Mouse (Mus musculus) macrophage (primary cell): ENCODE measurements around the gene 4931428L18Rik. TPM values are rescaled to one million over a fixed set of nuclear protein-coding genes. Genes with fewer than 3 reads are reported as not detected.

Experiments used
- H3K27ac ChIP-seq: fragments of 350-480 bp; formaldehyde crosslinking; 2 replicates; pipeline ENCODE4 v1.9.0; 2021
- H3K36me3 ChIP-seq: fragments of 350-480 bp; formaldehyde crosslinking; 2 replicates; pipeline ENCODE4 v1.9.0; 2021; ENCODE audit errors: inconsistent target
- H3K4me3 ChIP-seq: fragments of 350-480 bp; formaldehyde crosslinking; 2 replicates; pipeline ENCODE4 v1.9.0; 2021; ENCODE audit errors: inconsistent target
- H3K79me2 ChIP-seq: fragments of 350-480 bp; formaldehyde crosslinking; 2 replicates; pipeline ENCODE4 v1.9.0; 2021; ENCODE audit errors: inconsistent target
- WGBS: methylation state at CpG from one replicate; pipeline ENCODE4 v1.1.7; 2026; ENCODE audit warnings: inconsistent platforms; ENCODE audit not compliant: missing documents; 5-methylcytosine and 5-hydroxymethylcytosine counted together
- polyA plus RNA-seq: library from polyadenylated mRNA; stranded (reverse); fragments of 250-400 nt; gene quantifications from 3 replicates; pipeline ENCODE4 v1.2.4, GENCODE M21; 2018; ENCODE audit warnings: inconsistent platforms
- total RNA-seq, 78 experiments: library from RNA; depleted of rRNA; stranded (reverse); fragments of 250-400 nt; gene quantifications; 1 replicate in 9 of 78; 2 replicates in 24 of 78; 3 replicates in 43 of 78; 4 replicates in 2 of 78; pipeline ENCODE4 v1.2.4; 2018; ENCODE audit warnings: inconsistent platforms in 56 of 78

The 4931428L18Rik gene
- total RNA-seq (2018; cell fraction: chromatin; rRNA removed): not detected
- not detected for total RNA-seq (2018; cell fraction: cytosol; rRNA removed)
- total RNA-seq (2018; cell fraction: nucleus; rRNA removed): not detected
- polyA plus RNA-seq: not detected in 3 replicates

DNA sequence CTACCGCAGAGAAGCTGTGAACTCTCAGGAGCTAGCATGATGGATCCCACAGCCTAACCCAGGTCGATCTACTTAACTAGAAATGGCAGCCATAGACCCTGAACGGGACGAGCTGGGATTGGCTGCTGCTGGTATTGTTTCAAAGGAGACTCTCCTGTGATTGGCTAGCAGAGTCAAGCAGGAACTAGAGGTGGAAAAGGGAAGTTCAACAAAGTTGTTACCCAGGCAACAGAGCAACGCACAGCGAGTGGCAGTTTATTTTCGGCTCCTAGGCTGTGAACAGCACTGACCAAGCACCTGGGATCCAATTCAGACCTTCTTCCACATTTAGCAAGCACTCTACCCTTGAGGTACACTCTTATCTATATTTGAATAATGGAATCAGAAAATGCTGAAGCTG, at the start of gene 4931428L18Rik, which contains the start of gene Pih1d3:
Gene 4931428L18Rik (minus strand): TSS at position 121 of the 400 bp plus-strand sequence.
Gene Pih1d3 (plus strand): TSS at position 275 of the 400 bp plus-strand sequence.
- no peak within 1 kb of the TSS for H3K4me3 ChIP-seq
- no peaks in the 10 kb centered on the region for H3K36me3 ChIP-seq
- no peaks in the 10 kb centered on the region for H3K79me2 ChIP-seq
- 61% methylated on average over 7 of the region's 7 CpGs for WGBS
- H3K27ac ChIP-seq: no peak within 1 kb of the TSS

DNA sequence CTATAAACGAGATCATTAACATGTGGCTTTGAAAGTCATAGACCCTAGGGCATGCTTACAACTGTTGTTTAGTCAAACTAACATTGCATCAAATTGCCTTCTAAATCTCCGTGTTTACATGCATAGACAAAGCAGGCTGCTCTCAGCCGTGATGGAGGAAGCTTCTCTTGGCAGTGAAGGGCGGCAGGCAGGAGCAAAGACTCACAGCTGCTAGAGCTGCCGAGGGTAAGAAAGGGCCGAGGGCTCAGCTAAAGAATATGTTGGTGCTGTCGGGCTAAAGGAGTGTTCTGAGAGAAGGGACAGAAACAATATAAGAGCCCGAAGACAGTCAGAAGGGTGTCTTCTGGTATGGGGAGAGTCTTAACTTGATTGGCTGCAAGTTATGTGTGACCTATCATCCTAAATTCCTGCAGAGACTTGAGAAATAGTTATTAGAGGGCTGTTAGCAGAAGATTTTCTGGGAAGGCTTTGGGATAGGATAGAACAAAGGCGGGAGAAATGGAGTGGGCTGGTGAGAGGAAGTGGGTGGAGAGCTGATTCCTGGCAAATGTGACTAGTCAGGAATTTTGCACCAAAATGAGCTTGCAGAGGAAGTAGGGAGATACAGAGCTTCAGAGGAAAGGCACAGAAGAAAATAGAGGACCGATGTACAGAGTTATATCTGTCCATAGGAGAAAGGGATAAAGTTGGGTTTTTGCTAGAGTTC, 37.9 kb upstream of the 4931428L18Rik start:
- Histone ChIP-seq H3K4me3 (no peak overlapping the region), H3K36me3 (no peaks in the 10 kb centered on the region), H3K79me2 (no peaks in the 10 kb centered on the region), H3K27ac (no peak overlapping the region)
- 69% methylated on average over 10 of the region's 10 CpGs for WGBS

DNA sequence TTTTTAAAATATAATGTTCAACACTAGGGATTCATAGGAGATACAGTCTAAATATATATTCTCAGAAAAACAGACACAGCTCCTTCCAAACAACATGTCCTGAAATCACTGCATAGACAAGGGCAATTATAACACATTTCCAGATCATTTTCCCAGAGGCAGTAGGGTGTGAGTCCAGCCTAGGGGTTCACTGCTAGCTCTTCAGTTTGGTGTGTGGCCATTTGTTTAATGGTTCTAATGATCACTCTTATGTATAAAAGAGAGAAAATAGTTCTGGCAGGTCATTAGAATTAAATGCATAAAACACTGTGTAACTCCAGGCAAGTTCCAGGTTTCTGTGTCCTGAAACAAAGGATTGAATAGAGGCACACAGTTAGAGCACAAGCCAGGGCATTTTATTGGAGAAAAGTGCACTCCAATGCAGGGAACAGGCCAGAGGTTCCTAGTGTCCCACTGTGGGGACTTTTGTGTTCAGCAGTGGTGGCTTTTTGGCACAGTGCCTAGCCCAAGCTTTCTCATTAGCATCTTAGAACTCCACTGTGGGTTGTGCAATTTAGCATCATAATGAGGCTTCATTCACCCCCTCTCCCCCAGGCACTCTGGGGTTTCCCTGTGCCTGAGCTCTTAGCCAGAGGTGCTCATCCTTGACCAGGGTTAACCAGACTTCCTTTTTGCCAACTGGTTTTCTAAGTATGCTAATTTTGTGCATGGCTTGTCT, 11.0 kb upstream of the 4931428L18Rik start:
- H3K79me2 ChIP-seq: no peaks in the 10 kb centered on the region
- no peak overlapping the region for H3K27ac ChIP-seq
- no peak overlapping the region for H3K4me3 ChIP-seq
- H3K36me3 ChIP-seq: no peaks in the 10 kb centered on the region

DNA sequence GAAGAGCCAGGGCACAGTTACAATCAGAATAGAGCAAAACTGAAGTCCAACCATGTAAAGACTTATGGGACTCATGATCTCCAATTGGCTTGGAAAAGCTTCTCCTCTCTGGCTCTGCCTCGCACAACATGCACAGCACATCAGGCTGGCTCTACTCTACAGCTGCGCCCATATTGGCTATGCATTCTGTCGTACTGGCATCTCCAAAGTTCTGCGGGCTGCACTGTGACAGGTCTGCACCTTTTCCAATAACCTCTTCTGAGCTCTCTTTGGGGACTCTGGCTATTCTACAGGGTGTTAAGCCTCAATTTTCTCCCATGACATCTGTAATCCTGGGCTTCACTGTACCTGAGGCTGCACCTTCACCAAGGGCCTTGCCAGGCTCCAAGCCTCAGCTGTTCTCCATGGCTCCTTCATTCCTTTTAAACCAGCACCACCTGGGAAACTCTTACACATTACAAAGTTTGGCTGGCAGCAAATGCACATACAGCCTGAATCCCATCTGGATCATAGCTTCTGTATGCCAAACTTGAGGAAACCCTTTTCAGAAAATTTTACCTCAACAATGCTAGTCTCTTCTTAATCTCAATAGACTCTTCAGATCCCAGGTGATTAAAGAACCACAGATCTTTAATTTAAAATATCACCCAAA, 1.8 kb downstream of the 4931428L18Rik start:
- H3K27ac ChIP-seq: no peak overlapping the region
- H3K4me3 ChIP-seq: no peak overlapping the region
- H3K79me2 ChIP-seq: no peaks in the 10 kb centered on the region
- no peaks in the 10 kb centered on the region for H3K36me3 ChIP-seq
- 93% methylated on average over 4 of the region's 4 CpGs for WGBS

DNA sequence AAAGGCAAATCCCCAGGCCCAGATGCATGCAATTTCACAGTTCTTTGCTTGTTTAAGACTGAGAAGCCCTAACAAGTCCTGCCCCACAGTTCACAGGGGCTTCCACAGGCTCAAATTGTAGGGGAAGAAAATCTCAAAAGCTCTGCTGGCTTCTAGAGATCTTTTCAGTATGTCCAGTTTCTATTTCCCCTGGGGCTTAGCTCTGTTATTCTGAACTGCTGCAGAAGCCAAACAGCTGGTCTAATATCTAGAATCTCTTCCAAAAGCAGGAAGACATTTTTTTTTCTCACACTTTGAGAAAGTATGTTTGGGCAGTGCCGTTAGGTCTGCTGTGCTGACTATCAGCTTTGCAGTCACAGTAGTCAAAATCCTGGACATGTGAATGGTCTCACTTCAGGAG, 7.7 kb downstream of the 4931428L18Rik start:
- no peak overlapping the region for H3K27ac ChIP-seq
- H3K4me3 ChIP-seq: no peak overlapping the region
- 83% methylated on average over 1 of the region's 1 CpGs for WGBS
- H3K79me2 ChIP-seq: no peaks in the 10 kb centered on the region
- H3K36me3 ChIP-seq: no peaks in the 10 kb centered on the region

DNA sequence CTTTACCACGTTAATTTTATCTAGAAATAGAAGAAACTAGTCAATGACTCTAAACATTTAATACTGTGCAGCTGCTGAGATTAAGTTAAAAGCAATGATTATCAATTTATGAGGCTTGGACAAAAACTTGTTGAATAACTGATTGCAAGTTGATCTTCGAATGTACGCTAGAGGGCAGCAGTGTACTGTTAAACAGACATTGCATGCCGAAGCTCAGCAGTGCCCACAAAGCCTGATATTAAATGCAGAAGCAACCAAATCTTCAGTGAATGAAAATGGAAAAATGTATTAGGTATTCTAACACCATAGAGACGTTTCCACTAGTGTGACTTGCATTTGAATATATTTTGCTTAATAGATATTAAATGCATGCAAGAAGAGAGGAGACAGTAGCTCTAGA, 12.3 kb downstream of the 4931428L18Rik start:
- H3K27ac ChIP-seq: no peak overlapping the region
- no peaks in the 10 kb centered on the region for H3K36me3 ChIP-seq
- H3K4me3 ChIP-seq: no peak overlapping the region
- 4% methylated on average over 5 of the region's 5 CpGs for WGBS
- H3K79me2 ChIP-seq: no peaks in the 10 kb centered on the region

DNA sequence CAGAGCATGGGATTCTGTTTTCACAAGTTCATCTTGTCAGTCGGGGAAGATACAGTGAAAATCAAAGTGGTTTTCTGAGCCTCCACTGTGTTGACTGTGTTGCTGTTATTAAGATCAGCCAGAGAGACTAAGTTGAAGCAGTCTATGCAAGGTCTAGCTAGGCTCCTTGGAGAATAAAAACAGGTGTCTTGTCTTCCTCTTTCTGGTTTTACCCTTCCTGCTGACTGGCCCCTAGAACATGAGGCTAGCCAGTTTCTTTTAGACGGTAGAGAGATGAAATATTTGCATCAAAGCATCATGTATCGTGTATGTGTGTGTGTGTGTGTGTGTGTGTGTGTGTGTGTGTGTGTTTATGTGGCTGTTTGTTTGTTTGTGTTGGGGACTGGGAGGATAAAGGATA, 16.7 kb downstream of the 4931428L18Rik start:
- Histone ChIP-seq H3K79me2 (no peaks in the 10 kb centered on the region), H3K36me3 (no peaks in the 10 kb centered on the region), H3K4me3 (no peak overlapping the region), H3K27ac (no peak overlapping the region)
- WGBS: 53% methylated on average over 3 of the region's 3 CpGs

DNA sequence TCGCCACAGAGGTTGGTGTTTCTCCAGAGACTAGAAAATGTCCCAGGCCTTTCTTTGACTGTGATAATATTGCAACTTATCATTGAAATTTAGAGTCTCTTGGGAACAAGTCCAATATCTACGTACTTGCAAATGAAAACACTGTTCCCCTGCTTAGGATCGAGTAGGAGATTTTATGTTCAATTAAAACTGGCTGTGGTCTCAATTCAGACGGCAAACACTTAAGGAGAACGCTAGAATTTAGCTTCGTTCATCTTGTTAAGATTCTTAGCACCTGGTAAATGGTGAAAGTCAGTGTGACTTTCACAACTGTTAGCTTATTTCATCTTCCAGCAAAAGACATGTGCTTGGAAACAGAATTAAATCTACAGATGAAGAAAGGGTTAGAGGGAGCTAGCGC, 17.1 kb downstream of the 4931428L18Rik start:
- Histone ChIP-seq H3K79me2 (no peaks in the 10 kb centered on the region), H3K4me3 (no peak overlapping the region), H3K36me3 (no peaks in the 10 kb centered on the region), H3K27ac (no peak overlapping the region)
- 91% methylated on average over 7 of the region's 7 CpGs for WGBS

DNA sequence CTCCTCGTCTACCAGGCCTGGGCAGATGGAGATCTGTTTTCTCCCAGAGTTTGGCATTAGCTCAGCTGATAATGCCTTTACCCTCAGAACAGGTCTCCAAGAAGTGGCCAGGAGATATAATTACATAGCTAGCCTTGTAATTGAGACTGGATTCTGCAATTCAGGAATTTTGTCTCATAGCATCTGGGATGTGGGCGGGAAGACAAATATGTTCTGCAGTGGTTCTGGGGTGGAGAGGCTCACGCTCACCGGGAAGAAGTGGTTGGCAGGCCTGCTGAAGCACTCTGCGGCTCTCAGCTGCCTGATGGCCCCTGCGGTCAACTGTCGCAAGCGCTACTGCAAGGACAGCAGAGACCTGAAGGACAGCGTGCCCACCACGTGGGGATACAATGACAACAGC, 18.7 kb downstream of the 4931428L18Rik start:
- no peaks in the 10 kb centered on the region for H3K36me3 ChIP-seq
- WGBS: 89% methylated on average over 10 of the region's 10 CpGs
- H3K4me3 ChIP-seq: no peak overlapping the region
- H3K27ac ChIP-seq: no peak overlapping the region
- no peaks in the 10 kb centered on the region for H3K79me2 ChIP-seq

DNA sequence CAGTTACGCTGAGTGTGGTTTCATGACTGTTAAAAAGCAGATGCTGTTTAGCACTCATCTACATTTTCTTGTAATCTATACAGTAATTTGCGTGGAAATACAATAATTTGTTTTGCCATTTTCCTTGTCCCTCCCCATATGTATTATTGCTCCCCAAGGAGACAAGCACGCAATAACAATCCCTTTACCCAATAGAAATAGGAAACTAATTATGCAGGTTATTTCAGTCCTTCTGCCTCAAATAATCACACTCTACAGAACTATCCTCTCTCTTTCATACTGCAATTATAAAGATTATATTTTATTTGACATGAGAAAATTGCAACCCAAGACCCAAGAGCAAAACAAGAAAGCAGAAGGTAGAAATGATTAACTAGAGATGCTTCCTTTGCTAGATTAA, 25.5 kb downstream of the 4931428L18Rik start:
- Histone ChIP-seq H3K4me3 (no peak overlapping the region), H3K27ac (no peak overlapping the region), H3K79me2 (no peaks in the 10 kb centered on the region), H3K36me3 (no peaks in the 10 kb centered on the region)
- WGBS: 97% methylated on average over 3 of the region's 3 CpGs

DNA sequence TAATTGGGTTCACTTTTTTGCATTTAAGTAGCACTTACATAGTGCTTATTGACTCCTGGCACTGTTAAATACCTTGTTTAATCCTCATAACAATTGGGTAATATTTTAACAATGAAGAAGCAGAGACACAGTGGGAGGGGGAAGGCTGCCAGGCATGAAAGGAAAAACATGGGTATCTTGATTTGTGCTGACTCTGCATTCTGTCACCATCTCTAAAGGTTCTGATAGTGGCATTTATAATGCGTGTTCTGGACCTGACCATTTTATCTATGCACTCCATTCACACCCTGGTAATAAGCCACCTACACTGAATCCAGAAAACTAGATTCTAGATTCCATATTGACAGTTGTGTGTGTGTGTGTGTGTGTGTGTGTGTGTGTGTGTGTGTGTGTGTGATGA, 26.9 kb downstream of the 4931428L18Rik start:
- no peak overlapping the region for H3K27ac ChIP-seq
- no peak overlapping the region for H3K4me3 ChIP-seq
- H3K36me3 ChIP-seq: no peaks in the 10 kb centered on the region
- H3K79me2 ChIP-seq: no peaks in the 10 kb centered on the region
- 73% methylated on average over 1 of the region's 1 CpGs for WGBS

DNA sequence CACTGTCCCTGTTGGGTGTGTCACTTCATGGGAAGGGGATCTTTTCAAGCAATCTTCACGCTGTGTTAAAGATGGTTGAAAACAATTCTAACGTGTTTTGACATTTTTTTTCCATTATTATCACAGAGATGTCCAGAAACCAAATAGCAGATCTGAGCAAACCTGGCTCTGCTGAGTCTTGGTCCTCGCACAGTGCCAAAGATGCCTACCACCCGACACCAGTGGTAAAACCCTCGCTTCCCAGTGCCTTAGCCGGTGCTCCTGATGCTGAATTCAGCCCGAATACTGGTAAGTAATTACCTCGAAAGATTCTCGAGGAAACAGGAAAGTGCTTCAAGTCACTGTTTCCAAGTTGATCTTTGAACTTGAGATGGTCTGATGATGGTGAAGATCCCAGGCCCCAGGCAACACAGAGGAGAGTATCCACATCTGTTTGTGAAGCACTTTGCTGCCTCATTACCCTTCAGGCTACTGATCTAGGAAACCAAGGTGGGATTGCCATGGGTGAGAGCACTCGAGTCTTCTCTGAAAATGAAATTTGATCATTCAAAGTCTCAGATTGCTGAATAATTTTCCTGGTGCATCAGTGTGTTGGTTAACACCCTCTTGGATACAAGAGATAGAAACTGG, 32.1 kb downstream of the 4931428L18Rik start:
- H3K79me2 ChIP-seq: no peaks in the 10 kb centered on the region
- no peak overlapping the region for H3K27ac ChIP-seq
- no peak overlapping the region for H3K4me3 ChIP-seq
- 88% methylated on average over 10 of the region's 10 CpGs for WGBS
- no peaks in the 10 kb centered on the region for H3K36me3 ChIP-seq

DNA sequence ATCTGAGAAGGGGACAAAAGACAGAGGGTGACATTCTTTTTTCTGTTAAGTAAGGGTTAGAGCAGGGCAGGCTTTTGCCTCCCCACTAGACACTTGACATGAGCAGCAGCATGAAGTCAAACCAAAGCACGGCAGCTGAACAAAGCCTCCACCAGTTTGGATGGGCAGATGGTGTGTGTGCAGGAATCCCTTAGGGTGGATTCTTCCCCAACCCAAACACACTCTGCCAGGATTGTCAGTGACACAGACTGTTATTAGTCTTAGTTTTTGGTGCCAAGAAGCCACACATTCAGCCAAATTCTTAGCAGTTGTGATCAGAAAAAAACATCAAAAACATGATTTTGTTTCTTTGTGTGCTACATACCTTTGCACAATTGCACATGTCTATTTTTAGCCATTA, 44.2 kb downstream of the 4931428L18Rik start:
- 85% methylated on average over 1 of the region's 1 CpGs for WGBS
- H3K27ac ChIP-seq: no peak overlapping the region
- no peaks in the 10 kb centered on the region for H3K36me3 ChIP-seq
- no peaks in the 10 kb centered on the region for H3K79me2 ChIP-seq
- H3K4me3 ChIP-seq: no peak overlapping the region

DNA sequence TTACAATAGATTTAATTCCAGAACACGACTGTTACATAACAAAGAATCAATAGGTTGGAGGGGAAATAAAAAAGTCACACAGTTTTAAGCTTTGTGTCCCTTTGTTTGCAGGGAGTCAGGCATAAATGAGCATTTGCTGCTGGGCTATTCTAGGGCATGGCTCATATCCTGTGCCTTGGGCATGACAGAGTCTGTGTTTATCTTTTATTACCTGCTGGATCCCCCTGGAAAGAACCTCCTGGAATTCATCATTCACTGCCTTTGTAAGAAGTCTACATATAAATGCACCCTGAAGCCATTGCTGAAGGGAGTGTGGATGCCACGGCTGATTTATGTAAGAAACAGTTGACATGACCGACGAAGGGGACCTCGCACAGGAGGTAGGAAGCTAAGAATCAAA, 46.4 kb downstream of the 4931428L18Rik start, which contains the start of gene Lgsn:
Gene Lgsn (plus strand): TSS at position 301 of the 400 bp plus-strand sequence.
- Histone ChIP-seq H3K36me3 (no peaks in the 10 kb centered on the region), H3K4me3 (no peak within 1 kb of the TSS), H3K79me2 (no peaks in the 10 kb centered on the region), H3K27ac (no peak within 1 kb of the TSS)
- 78% methylated on average over 5 of the region's 5 CpGs for WGBS
